Mouse (Mus musculus) megakaryocyte, embryonic 14.5 days (primary cell): ENCODE measurements around the gene Pip5k1a.

Source experiments
- FLI1 ChIP-seq: IDR thresholded peaks from 2 replicates; pipeline ENCODE4 v1.6.1; 2012; ENCODE audit warnings: low read length, inconsistent platforms, mixed read lengths
- GATA1 ChIP-seq: IDR thresholded peaks from 3 replicates; pipeline ENCODE4 v1.6.1; 2012; ENCODE audit warnings: mixed read lengths, low read length, inconsistent platforms, borderline replicate concordance

- TF ChIP-seq GATA1 = no peak
- TF ChIP-seq FLI1 = no peak
These were observed 76.8 kb downstream of the Pip5k1a start for GRCm38 (mm10) chr3:95029953-95030352.
